8 mouse cellular contexts compared by ENCODE assay signal in the genomic region with DNA sequence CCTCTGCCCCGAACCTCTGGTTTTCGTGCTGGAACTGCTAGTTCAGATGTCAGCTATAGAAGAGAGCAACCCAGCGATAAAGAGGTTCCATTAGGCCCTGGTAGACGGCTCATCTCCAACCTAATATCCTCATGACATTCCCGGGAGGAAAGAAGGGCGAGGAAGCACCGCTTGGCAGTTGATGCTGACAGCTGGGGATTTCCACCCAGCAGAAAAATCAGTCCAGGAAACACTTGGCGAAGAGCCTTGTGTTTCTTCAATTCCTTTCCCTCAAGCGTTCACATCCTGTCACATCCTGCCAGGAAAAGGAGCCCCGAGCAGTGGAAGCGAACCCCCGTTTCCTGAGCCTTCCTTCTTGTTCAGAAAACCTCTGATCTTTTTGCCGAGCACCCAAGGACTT. TPM values are rescaled to one million over a fixed set of nuclear protein-coding genes. Genes with fewer than 3 reads are reported as not detected.
DNase-seq lines count a peak whose midpoint lies in the region; ATAC-seq and TF ChIP-seq lines count a peak whose summit lies in the region.

No protein-coding gene starts in this region.

- no peak overlapping the region for H3K9ac ChIP-seq in embryonic facial prominence, embryonic 13.5 days
- H3K9ac ChIP-seq in embryonic facial prominence, embryonic 15.5 days: no peak overlapping the region
- no peak overlapping the region for H3K9ac ChIP-seq in intestine, postnatal 0 days (ENCODE audit: low read depth, low read length)
- H3K9ac ChIP-seq in lung, embryonic 14.5 days: peak overlapping the region; percentile 20; the same call in 1 of the 2 replicates

- 69% methylated on average over 13 of the region's 13 CpGs for WGBS in embryonic facial prominence, embryonic 13.5 days
- WGBS in embryonic facial prominence, embryonic 10.5 days: 78% methylated on average over 13 of the region's 13 CpGs
- WGBS in embryonic facial prominence, embryonic 15.5 days: 40% methylated on average over 13 of the region's 13 CpGs
- WGBS in intestine, postnatal 0 days: 61% methylated on average over 13 of the region's 13 CpGs
- 40% methylated on average over 13 of the region's 13 CpGs for WGBS in lung, embryonic 14.5 days

- ATAC-seq in embryonic facial prominence, embryonic 13.5 days (ENCODE audit: insufficient number of reproducible peaks, insufficient read depth, low FRiP score, low TSS enrichment, low read depth): no peak
- ATAC-seq in embryonic facial prominence, embryonic 15.5 days (ENCODE audit: insufficient number of reproducible peaks, low FRiP score, low TSS enrichment, low read depth): no peak
- no peak for ATAC-seq in intestine, postnatal 0 days
- no peak for ATAC-seq in lung, embryonic 14.5 days (ENCODE audit: insufficient read depth)
- no peak for ATAC-seq in monocyte, adult 5-6 weeks (replicated peaks; ENCODE audit: insufficient number of reproducible peaks, low FRiP score, low TSS enrichment, poor library complexity, severe bottlenecking)

- DNase-seq in embryonic facial prominence, embryonic 10.5 days (ENCODE audit: low spot score): no peak
- DNase-seq in 3T3-L1 (ENCODE audit: low read depth, low spot score): peak; percentile 66
- peak; percentile 74 for DNase-seq in lung, embryonic 14.5 days
- no peak for DNase-seq in B cell, adult 2 months

- H3K27me3 ChIP-seq in embryonic facial prominence, embryonic 13.5 days: no peaks in the 10 kb centered on the region
- peaks cover 10% of the 10 kb centered on the region; the same call in 1 of the 2 replicates for H3K27me3 ChIP-seq in embryonic facial prominence, embryonic 10.5 days (replicated peaks; ENCODE audit: low read depth, poor library complexity, severe bottlenecking)
- H3K27me3 ChIP-seq in embryonic facial prominence, embryonic 15.5 days: no peaks in the 10 kb centered on the region
- H3K27me3 ChIP-seq in intestine, postnatal 0 days (replicated peaks; ENCODE audit: control insufficient read depth, insufficient read depth, low read length): no peaks in the 10 kb centered on the region
- H3K27me3 ChIP-seq in lung, embryonic 14.5 days (ENCODE audit: insufficient read depth, low read length): no peaks in the 10 kb centered on the region

- peak overlapping the region; percentile 52 for H3K27ac ChIP-seq in embryonic facial prominence, embryonic 13.5 days
- H3K27ac ChIP-seq in embryonic facial prominence, embryonic 10.5 days (replicated peaks): no peak overlapping the region
- peak overlapping the region; percentile 29; the same call in 1 of the 2 replicates for H3K27ac ChIP-seq in embryonic facial prominence, embryonic 15.5 days (replicated peaks)
- H3K27ac ChIP-seq in intestine, postnatal 0 days (ENCODE audit: low read depth, low read length): no peak overlapping the region
- peak overlapping the region; percentile 54; the same call in 1 of the 2 replicates for H3K27ac ChIP-seq in lung, embryonic 14.5 days (ENCODE audit: low read depth)

- H3K4me3 ChIP-seq in embryonic facial prominence, embryonic 13.5 days: no peak overlapping the region
- H3K4me3 ChIP-seq in embryonic facial prominence, embryonic 10.5 days: no peak overlapping the region
- no peak overlapping the region for H3K4me3 ChIP-seq in embryonic facial prominence, embryonic 15.5 days (replicated peaks)
- no peak overlapping the region for H3K4me3 ChIP-seq in intestine, postnatal 0 days (ENCODE audit: low read depth, low read length)
- H3K4me3 ChIP-seq in lung, embryonic 14.5 days (ENCODE audit: low read depth, low read length): no peak overlapping the region

- no peaks in the 10 kb centered on the region for H3K9me3 ChIP-seq in embryonic facial prominence, embryonic 13.5 days
- H3K9me3 ChIP-seq in embryonic facial prominence, embryonic 10.5 days: no peaks in the 10 kb centered on the region
- H3K9me3 ChIP-seq in embryonic facial prominence, embryonic 15.5 days (replicated peaks): 0 out of 2 replicates have a peak, but pooled peaks cover 2% of the 10 kb centered on the region
- H3K9me3 ChIP-seq in intestine, postnatal 0 days (ENCODE audit: control insufficient read depth): no peaks in the 10 kb centered on the region
- no peaks in the 10 kb centered on the region for H3K9me3 ChIP-seq in lung, embryonic 14.5 days (ENCODE audit: low read depth, low read length)

- no peak for TF ChIP-seq CTCF in intestine, postnatal 0 days (IDR thresholded peaks at IDR 0.05; ENCODE audit: low read depth)
- TF ChIP-seq CTCF in lung, embryonic 14.5 days (IDR thresholded peaks at IDR 0.05; ENCODE audit: low read depth): no peak

- H3K4me2 ChIP-seq in embryonic facial prominence, embryonic 13.5 days: no peak overlapping the region
- 0 out of 2 replicates have a peak overlapping the region, but pooled peaks have one; percentile 4 for H3K4me2 ChIP-seq in embryonic facial prominence, embryonic 15.5 days (replicated peaks)
- H3K4me2 ChIP-seq in intestine, postnatal 0 days (replicated peaks; ENCODE audit: low read depth): peak overlapping the region; percentile 21; the same call in 1 of the 2 replicates
- peak overlapping the region; percentile 34; the same call in 1 of the 2 replicates for H3K4me2 ChIP-seq in lung, embryonic 14.5 days

- no peaks in the 10 kb centered on the region for H3K36me3 ChIP-seq in embryonic facial prominence, embryonic 13.5 days
- H3K36me3 ChIP-seq in embryonic facial prominence, embryonic 10.5 days (replicated peaks): no peaks in the 10 kb centered on the region
- no peaks in the 10 kb centered on the region for H3K36me3 ChIP-seq in embryonic facial prominence, embryonic 15.5 days
- no peaks in the 10 kb centered on the region for H3K36me3 ChIP-seq in intestine, postnatal 0 days (ENCODE audit: control insufficient read depth, insufficient read depth)
- H3K36me3 ChIP-seq in lung, embryonic 14.5 days (ENCODE audit: insufficient read depth): no peaks in the 10 kb centered on the region

- H3K4me1 ChIP-seq in embryonic facial prominence, embryonic 13.5 days: peaks cover 25% of the 10 kb centered on the region
- peaks cover 16% of the 10 kb centered on the region for H3K4me1 ChIP-seq in embryonic facial prominence, embryonic 10.5 days
- H3K4me1 ChIP-seq in embryonic facial prominence, embryonic 15.5 days: peaks cover 22% of the 10 kb centered on the region
- H3K4me1 ChIP-seq in intestine, postnatal 0 days (replicated peaks; ENCODE audit: control insufficient read depth, insufficient read depth, low read length): no peaks in the 10 kb centered on the region
- no peaks in the 10 kb centered on the region for H3K4me1 ChIP-seq in lung, embryonic 14.5 days (ENCODE audit: insufficient read depth)

RNA-seq across cellular contexts. Expression of a gene that starts 22.3 kb away (rescaled TPM):
- polyA plus RNA-seq in embryonic facial prominence, embryonic 13.5 days (2015; fragmentation: Nextera tagmentation; extraction: Ambion mirVana): 197 and 212 TPM in 2 replicates
- 243 and 251 TPM in 2 replicates for polyA plus RNA-seq in embryonic facial prominence, embryonic 10.5 days (2016; fragmentation: Nextera tagmentation; extraction: Ambion mirVana)
- 174 and 185 TPM in 2 replicates for polyA plus RNA-seq in embryonic facial prominence, embryonic 15.5 days (2015; fragmentation: Nextera tagmentation; extraction: Ambion mirVana)
- 119 and 134 TPM in 2 replicates for polyA plus RNA-seq in intestine, postnatal 0 days (2015; fragmentation: Nextera tagmentation; extraction: Ambion mirVana)
- 213 and 219 TPM in 2 replicates for polyA plus RNA-seq in lung, embryonic 14.5 days (2014; fragmentation: Nextera tagmentation; extraction: Ambion mirVana)
- total RNA-seq in monocyte, adult 5-6 weeks (2017): 120 to 140 TPM (median 133 TPM) in 3 replicates

Comparison
In these comparisons a context has a peak if more than half of its experiments do, and no peak if none do; other contexts are left out.
1. H3K27ac ChIP-seq: peak in embryonic facial prominence, embryonic 13.5 days (single experiment), embryonic facial prominence, embryonic 15.5 days (single experiment) and lung, embryonic 14.5 days (single experiment); none in embryonic facial prominence, embryonic 10.5 days (single experiment) and intestine, postnatal 0 days (single experiment).
2. DNase-seq: peak in 3T3-L1 (single experiment) and lung, embryonic 14.5 days (single experiment); none in embryonic facial prominence, embryonic 10.5 days (single experiment) and B cell, adult 2 months (0 of 2).